Mouse (Mus musculus) adrenal gland, adult 18-20 months (tissue): ENCODE data around the gene Cdc25a. TPM values are rescaled to one million over a fixed set of nuclear protein-coding genes. Genes with fewer than 3 reads are reported as not detected.

ENCODE experiments used
- DNase-seq, 2 experiments: peaks; one replicate each; pipeline ENCODE4 v3.0.0; 2021 to 2022; ENCODE audit warnings: low spot score in 2 of 2
- long read RNA-seq, 2 experiments: library from polyadenylated mRNA; stranded (forward); transcript quantifications; one replicate each; pipeline ENCODE4 v2.0.0; 2021
- total RNA-seq, 2 experiments: library from RNA; stranded (reverse); gene quantifications; 1 replicate in 1 of 2; 2 replicates in 1 of 2; pipeline ENCODE4 v1.2.3; 2021

Gene Cdc25a
- total RNA-seq = 10 to 100 TPM; 10.9 to 14.1 TPM
- long read RNA-seq, experiment 1, transcript Cdc25a-201 (15 exons, 3,632 nt) = major isoform, 16 of 18 reads
- long read RNA-seq, experiment 1, partial matches to known transcripts = 1 of 18 reads
- long read RNA-seq, experiment 1, other reads (novel, unspliced or antisense) = 1 of 18 reads
- long read RNA-seq, experiment 2, transcript Cdc25a-201 (15 exons, 3,632 nt) = major isoform, 9 of 17 reads
- long read RNA-seq, experiment 2, partial matches to known transcripts = 2 of 17 reads
- long read RNA-seq, experiment 2, other reads (novel, unspliced or antisense) = 6 of 17 reads

DNA sequence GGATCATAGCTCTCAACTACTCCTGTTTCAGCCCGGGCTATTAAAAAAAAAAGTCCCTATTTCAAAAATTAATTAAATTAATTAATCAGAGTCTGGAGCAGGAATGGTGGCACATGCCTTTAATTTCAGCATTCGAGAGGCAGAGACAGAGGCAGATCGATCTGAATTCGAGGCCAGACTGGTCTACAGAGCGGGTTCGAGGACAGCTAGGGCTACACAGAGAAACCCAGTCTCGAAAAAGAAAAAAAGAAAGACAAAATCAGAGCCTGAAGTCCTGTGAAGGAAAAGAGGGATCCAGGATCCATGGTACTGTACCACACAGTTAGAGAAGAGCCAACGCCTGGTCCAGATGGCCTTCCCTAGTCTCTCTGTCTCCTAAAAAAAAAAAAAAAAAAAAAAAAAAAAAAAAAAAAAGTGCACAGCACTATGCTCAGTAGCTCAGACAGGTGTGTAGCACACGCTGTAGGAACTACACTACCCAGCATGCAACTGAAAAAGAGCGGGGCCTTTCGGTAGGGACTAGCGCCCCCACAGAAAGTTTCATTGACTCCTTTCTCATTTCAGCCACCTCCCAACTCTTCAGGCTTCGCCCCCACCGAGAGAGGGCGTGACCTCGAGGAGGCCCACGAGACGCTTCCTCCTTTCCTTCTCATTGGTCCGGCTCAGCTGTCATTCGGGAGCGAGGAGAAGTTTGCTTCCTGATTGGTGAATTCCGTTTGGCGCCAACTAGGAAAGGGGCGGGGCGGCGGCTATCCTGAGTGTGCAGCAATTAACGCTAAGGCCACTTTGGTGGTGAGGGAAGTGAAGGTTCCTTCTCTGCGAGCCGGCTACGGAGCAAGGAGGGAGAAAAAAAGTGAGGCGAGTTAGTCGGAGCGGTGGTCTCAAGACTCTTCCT is at the start of gene Cdc25a:
TSS of gene Cdc25a (plus strand) at position 783 of the 895 bp plus-strand sequence.
- peak; percentile 93 to 94 for DNase-seq

- DNase-seq = no peak
Observed at GRCm38 (mm10) chr9:109825739-109826138, 49.6 kb upstream of the Cdc25a start.

- no peak for DNase-seq
Observed at GRCm38 (mm10) chr9:109826181-109826580, 49.2 kb upstream of the Cdc25a start.

- DNase-seq = peak; percentile 80 to 82
Observed at GRCm38 (mm10) chr9:109832391-109833087, 42.8 kb upstream of the Cdc25a start, which contains the start of gene Nme6. Gene Nme6 (plus strand): TSS chr9:109832749.

- DNase-seq = no peak
Observed at GRCm38 (mm10) chr9:109833088-109833412, 42.3 kb upstream of the Cdc25a start.

GRCm38 (mm10) chr9:109849312-109849758 is 26.0 kb upstream of the Cdc25a start, which contains the start of gene Camp:
Gene Camp (minus strand): TSS chr9:109849617.
- peak; percentile 42 to 48 for DNase-seq

DNA sequence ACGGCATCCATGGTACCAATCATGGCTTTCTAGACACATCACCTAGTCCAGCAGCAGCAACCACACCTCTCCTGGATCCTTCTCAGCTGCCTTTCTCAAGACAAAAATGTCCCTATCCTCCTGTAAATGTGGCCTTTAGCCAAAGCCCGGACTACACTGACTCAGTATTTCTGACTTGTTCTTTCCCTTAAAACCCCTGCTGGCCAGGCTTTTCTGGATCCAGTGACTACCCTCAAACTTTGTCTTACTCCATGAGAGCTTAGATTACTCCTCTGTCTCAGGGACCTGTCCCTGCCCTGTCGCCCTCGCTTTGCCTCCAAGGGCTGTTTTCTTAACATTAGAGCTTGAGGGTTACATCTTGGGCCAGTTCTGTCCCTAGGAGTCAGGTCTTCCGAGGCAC is 25.3 kb upstream of the Cdc25a start:
- DNase-seq = no peak

GRCm38 (mm10) chr9:109854341-109854740 is 21.0 kb upstream of the Cdc25a start:
- DNase-seq = no peak

GRCm38 (mm10) chr9:109855947-109856346 is 19.4 kb upstream of the Cdc25a start:
- no peak for DNase-seq

DNA sequence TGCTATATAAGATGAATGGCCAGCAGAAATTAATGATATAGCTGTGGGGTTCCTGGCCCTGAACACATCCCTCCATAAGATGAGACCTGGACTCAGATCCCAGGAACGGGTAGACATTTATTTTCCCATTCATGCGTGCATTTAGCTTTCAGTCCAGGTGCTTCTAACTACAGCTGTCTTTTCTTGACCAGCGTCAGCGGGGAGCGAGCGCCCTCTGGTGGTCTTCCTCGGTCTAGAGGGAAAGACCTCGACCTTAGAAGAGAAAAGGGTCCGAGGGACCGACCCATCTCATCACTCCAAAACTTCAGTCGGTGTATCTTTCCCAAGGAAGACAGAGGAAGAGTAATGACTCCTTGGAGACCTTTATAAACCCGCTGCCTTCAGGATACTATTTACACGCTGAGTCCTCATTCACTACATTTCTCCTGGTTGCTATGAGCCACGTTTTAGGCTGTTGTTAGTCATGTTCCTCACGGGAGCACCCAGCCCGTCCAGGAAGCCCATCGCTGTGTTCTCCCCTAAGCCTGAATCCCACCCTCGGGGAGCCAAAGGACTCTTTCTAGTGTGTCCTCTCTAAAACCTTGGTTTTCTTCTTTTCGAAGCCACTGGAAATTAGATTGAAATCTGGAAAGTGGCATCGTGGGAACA is 12.9 kb upstream of the Cdc25a start:
- DNase-seq = peak; percentile 85 to 87

GRCm38 (mm10) chr9:109863085-109863484 is 12.3 kb upstream of the Cdc25a start:
- DNase-seq = no peak

- no peak for DNase-seq
Observed at GRCm38 (mm10) chr9:109866218-109866617, 9.2 kb upstream of the Cdc25a start.

DNA sequence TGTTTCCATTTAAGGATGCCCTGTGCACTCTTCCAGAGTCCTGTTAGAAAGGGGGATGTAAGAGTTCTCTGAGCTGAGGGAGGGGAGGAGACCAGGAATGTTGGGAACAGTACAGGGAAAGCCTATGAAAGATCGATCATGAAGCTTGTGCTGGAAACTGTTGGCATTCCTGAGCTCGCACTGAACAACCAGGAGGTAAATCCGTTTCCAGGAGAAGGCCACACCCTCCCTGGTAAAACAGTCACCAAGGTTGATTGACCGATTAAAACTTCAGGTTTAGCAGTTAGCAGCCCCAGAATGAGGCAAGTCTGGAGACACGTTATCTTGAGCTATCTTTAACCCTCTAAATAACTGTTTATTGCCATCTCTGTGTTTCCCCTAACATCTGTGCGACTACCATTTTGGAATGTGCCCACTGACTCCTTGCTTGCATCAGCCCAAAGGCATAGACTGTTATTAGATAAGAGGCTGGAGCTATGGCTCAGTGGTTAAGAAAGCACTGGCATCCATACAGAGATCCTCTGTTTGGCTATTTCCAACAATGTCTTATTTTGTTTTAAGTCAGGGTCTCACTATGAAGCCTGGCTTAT is 4.3 kb upstream of the Cdc25a start:
- DNase-seq = no peak

- peak; percentile 66 to 71 for DNase-seq
Observed at GRCm38 (mm10) chr9:109875695-109876601, 569 bp downstream of the Cdc25a start.

GRCm38 (mm10) chr9:109876756-109877155 is 1.4 kb downstream of the Cdc25a start:
- peak in 1 of 2 experiments; percentile 43 for DNase-seq

DNA sequence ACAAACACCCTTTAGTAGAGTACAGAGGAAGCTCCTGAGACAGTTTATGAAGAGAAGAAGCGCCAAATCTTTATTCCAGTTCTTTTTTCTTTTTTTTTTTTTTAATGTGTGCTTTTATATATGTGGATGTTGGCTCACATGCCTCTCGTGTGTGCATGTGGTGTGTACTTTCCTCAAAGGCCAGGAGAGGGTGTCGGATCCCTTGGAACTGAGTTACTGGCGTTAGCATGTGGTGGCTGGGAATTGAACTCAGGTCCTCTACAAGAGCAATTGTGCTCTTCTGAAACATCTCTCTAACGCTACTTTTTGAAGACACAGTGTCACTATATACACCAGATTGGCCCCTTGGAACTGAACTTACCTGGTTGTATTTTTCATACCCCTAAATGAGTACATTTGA is 2.3 kb downstream of the Cdc25a start:
- DNase-seq = no peak

- DNase-seq = no peak
Observed at GRCm38 (mm10) chr9:109879305-109879704, 3.9 kb downstream of the Cdc25a start.

- no peak for DNase-seq
Observed at GRCm38 (mm10) chr9:109886259-109886658, 10.9 kb downstream of the Cdc25a start.

DNA sequence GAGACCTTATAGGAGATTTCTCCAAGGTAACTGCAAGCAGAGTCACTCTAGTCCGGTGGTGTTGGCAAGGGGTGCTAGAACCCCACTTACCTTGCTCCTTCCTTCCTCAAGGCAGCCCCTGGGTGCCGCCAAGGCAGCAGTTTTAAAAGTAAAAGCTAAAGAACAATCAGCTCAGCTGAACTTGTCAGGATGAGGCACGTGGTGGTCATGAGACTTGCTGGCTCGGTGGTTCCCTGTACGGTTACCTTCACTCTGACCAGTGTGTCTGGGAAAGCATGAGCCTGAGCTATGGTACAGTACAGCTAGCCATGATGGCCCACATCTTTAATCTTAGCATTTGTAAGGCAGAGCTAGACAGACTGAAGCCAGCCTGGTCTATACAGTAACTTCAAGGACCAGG is 11.9 kb downstream of the Cdc25a start:
- DNase-seq = no peak
